Mouse (Mus musculus): Measurements from ENCODE around the gene Rps21. TPM values are rescaled to one million over a fixed set of nuclear protein-coding genes. Genes with fewer than 3 reads are reported as not detected.
A peak's percentile ranks its signal among the peaks of the same experiment; 100 is the strongest.

The Rps21 gene
- total RNA-seq (2014; rRNA removed) = 713 and 1,049 TPM in 2 replicates
- polyA plus RNA-seq (2012; rRNA removed) = 880 and 922 TPM in 2 replicates

DNA sequence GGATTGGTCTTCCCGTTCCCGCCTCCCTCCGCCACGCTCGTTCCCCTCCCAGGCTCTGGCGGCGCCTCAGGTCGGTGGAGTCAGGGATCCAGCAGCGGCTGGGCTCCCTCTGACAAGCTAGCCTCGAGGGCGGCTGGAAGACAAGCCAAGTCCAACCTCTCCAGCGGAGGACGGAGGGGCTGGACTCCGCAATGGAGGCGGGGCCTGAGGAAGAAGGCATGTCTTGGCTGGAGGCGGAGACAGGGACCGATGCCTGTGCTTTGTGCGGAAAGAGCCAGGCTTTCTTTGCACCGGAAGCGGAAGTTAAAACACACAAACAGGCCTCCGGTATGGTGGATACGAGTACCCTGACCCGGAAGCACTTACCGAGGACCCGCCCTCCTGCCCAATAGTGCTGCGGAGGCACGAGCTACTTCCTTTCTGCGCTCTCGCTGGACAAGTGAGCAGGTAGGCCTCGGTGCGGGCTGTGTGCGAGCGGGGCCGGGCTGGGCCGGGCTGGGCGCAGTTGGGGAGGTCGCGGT, at the start of gene Rps21:
TSS of gene Rps21 (plus strand) at position 377 of the 521 bp plus-strand sequence.
- peak; percentile 99 for DNase-seq (ENCODE audit: extremely low read depth, low read depth, low spot score)
- Histone ChIP-seq H3K9ac (ENCODE audit: low read depth, low read length) (peak within 1 kb of the TSS; percentile 85), H3K36me3 (ENCODE audit: control insufficient read depth, insufficient read depth, low read length) (peaks cover 7% of the 10 kb centered on the region; the same call in 1 of the 2 replicates), H3K4me1 (ENCODE audit: control insufficient read depth, insufficient read depth, low read length) (peaks cover 4% of the 10 kb centered on the region), H3K27me3 (ENCODE audit: control insufficient read depth, insufficient read depth, low read length) (no peaks in the 10 kb centered on the region), H3K79me2 (ENCODE audit: control insufficient read depth, insufficient read depth, low read length) (no peaks in the 10 kb centered on the region), H3K4me3 (ENCODE audit: insufficient read depth, low read depth, low read length) (peak within 1 kb of the TSS; percentile 72), H3K27ac (replicated peaks; ENCODE audit: insufficient read depth, low read depth, low read length) (peak within 1 kb of the TSS; percentile 64)
- peak; percentile 94 for TF ChIP-seq POLR2A (IDR thresholded peaks at IDR 0.05; ENCODE audit: extremely low read depth, insufficient read depth, low read length)
- TF ChIP-seq CTCF (IDR thresholded peaks at IDR 0.05; ENCODE audit: low read depth, low read length) = no peak
- WGBS = under 1% methylated on average over 38 of the region's 38 CpGs

DNA sequence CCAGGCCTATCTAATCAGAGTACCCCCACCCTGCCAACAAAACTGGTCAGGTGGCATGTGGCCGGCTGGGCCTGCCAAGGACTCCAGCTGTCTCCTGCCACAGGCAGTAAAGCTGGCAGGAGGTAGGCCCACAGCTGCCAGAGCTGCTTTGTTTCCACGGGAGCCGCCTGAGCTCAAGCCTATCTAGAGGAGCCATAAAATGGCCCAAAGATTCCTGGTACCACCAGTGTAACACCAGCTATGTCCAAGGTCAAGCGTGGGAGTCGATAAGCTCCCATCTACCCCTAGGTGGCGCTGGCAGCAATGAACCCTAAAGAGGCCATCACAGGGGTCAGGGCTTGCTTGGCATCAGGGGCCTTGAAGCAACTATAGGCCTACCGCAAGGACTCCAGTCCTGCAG, 49.3 kb upstream of the Rps21 start:
- no peaks in the 10 kb centered on the region for H3K36me3 ChIP-seq (ENCODE audit: control insufficient read depth, insufficient read depth, low read length)
- no peaks in the 10 kb centered on the region for H3K4me1 ChIP-seq (ENCODE audit: control insufficient read depth, insufficient read depth, low read length)
- H3K4me3 ChIP-seq (ENCODE audit: insufficient read depth, low read depth, low read length) = no peak overlapping the region
- peak; percentile 20 for DNase-seq (ENCODE audit: extremely low read depth, low read depth, low spot score)
- H3K27ac ChIP-seq (replicated peaks; ENCODE audit: insufficient read depth, low read depth, low read length) = no peak overlapping the region
- TF ChIP-seq CTCF (IDR thresholded peaks at IDR 0.05; ENCODE audit: low read depth, low read length) (peak; percentile 78), POLR2A (IDR thresholded peaks at IDR 0.05; ENCODE audit: extremely low read depth, insufficient read depth, low read length) (no peak)
- 68% methylated on average over 7 of the region's 7 CpGs for WGBS
- no peaks in the 10 kb centered on the region for H3K79me2 ChIP-seq (ENCODE audit: control insufficient read depth, insufficient read depth, low read length)
- no peak overlapping the region for H3K9ac ChIP-seq (ENCODE audit: low read depth, low read length)
- no peaks in the 10 kb centered on the region for H3K27me3 ChIP-seq (ENCODE audit: control insufficient read depth, insufficient read depth, low read length)

DNA sequence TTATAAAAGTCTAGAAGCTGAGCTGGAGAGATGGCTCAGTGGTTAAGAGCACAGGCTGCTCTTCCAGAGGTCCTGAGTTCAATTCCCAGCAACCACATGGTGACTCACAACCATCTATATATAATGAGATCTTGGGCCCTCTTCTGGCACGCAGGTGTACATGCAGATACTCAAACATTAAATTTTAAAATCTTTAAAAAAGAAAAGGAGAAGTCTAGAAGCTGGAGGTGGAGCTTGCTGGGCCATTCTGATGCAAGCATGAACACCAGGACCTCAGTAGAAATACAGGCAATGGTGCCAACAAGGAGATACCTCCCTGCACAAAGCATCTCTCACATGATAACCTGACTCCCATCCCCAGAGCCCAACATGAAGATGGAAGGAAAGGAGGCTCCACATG, 48.2 kb upstream of the Rps21 start:
- no peak for TF ChIP-seq POLR2A (IDR thresholded peaks at IDR 0.05; ENCODE audit: extremely low read depth, insufficient read depth, low read length)
- TF ChIP-seq CTCF (IDR thresholded peaks at IDR 0.05; ENCODE audit: low read depth, low read length) = no peak
- no peak overlapping the region for H3K9ac ChIP-seq (ENCODE audit: low read depth, low read length)
- 76% methylated on average over 1 of the region's 1 CpGs for WGBS
- H3K4me1 ChIP-seq (ENCODE audit: control insufficient read depth, insufficient read depth, low read length) = no peaks in the 10 kb centered on the region
- H3K27me3 ChIP-seq (ENCODE audit: control insufficient read depth, insufficient read depth, low read length) = no peaks in the 10 kb centered on the region
- H3K79me2 ChIP-seq (ENCODE audit: control insufficient read depth, insufficient read depth, low read length) = no peaks in the 10 kb centered on the region
- no peak overlapping the region for H3K27ac ChIP-seq (replicated peaks; ENCODE audit: insufficient read depth, low read depth, low read length)
- no peaks in the 10 kb centered on the region for H3K36me3 ChIP-seq (ENCODE audit: control insufficient read depth, insufficient read depth, low read length)
- no peak overlapping the region for H3K4me3 ChIP-seq (ENCODE audit: insufficient read depth, low read depth, low read length)
- no peak for DNase-seq (ENCODE audit: extremely low read depth, low read depth, low spot score)

- 96% methylated on average over 3 of the region's 3 CpGs for WGBS
- H3K27me3 ChIP-seq (ENCODE audit: control insufficient read depth, insufficient read depth, low read length) = no peaks in the 10 kb centered on the region
- H3K4me1 ChIP-seq (ENCODE audit: control insufficient read depth, insufficient read depth, low read length) = no peaks in the 10 kb centered on the region
- no peaks in the 10 kb centered on the region for H3K79me2 ChIP-seq (ENCODE audit: control insufficient read depth, insufficient read depth, low read length)
- TF ChIP-seq POLR2A (IDR thresholded peaks at IDR 0.05; ENCODE audit: extremely low read depth, insufficient read depth, low read length) (no peak), CTCF (IDR thresholded peaks at IDR 0.05; ENCODE audit: low read depth, low read length) (0 out of 2 replicates have a peak, but pooled peaks have one; percentile 1)
- H3K27ac ChIP-seq (replicated peaks; ENCODE audit: insufficient read depth, low read depth, low read length) = no peak overlapping the region
- H3K9ac ChIP-seq (ENCODE audit: low read depth, low read length) = no peak overlapping the region
- no peak for DNase-seq (ENCODE audit: extremely low read depth, low read depth, low spot score)
- no peak overlapping the region for H3K4me3 ChIP-seq (ENCODE audit: insufficient read depth, low read depth, low read length)
- no peaks in the 10 kb centered on the region for H3K36me3 ChIP-seq (ENCODE audit: control insufficient read depth, insufficient read depth, low read length)
Observed at GRCm38 (mm10) chr2:180212255-180212654, 44.9 kb upstream of the Rps21 start.

DNA sequence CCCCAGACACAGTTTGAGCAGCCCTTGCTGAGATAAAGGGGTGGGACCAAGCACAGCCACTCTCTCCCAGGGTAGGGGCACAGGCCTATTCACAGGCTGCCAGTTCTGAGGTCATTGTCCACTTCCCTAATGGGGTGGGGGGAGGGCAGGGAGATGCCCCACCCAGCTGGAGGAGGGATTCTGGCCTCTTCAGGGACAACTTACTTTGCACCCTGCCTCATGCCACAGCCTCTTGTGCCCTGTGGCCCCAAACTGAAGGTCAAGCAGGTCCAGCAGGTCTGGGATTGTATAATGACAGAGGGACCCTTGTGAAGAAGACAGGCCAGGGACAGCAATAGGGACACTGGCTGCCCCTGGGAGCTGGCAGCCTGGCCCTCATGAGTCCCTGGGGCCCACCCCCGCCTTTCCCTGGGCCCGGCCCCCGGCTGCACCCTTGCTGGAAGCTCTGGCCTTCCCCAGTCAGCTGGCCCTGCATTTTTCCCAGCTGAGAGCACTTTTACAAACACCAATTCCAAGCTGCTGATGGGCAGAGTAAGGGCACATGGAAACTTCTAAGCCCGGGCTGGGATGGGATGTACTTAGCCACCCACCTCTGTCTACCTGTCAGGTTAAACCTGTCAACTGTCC, 42.7 kb upstream of the Rps21 start:
- Histone ChIP-seq H3K4me3 (ENCODE audit: insufficient read depth, low read depth, low read length) (no peak overlapping the region), H3K4me1 (ENCODE audit: control insufficient read depth, insufficient read depth, low read length) (peaks cover 11% of the 10 kb centered on the region; the same call in 1 of the 2 replicates), H3K9ac (ENCODE audit: low read depth, low read length) (no peak overlapping the region), H3K27me3 (ENCODE audit: control insufficient read depth, insufficient read depth, low read length) (no peaks in the 10 kb centered on the region), H3K27ac (replicated peaks; ENCODE audit: insufficient read depth, low read depth, low read length) (no peak overlapping the region), H3K79me2 (ENCODE audit: control insufficient read depth, insufficient read depth, low read length) (no peaks in the 10 kb centered on the region), H3K36me3 (ENCODE audit: control insufficient read depth, insufficient read depth, low read length) (no peaks in the 10 kb centered on the region)
- TF ChIP-seq CTCF (IDR thresholded peaks at IDR 0.05; ENCODE audit: low read depth, low read length) = no peak
- no peak for TF ChIP-seq POLR2A (IDR thresholded peaks at IDR 0.05; ENCODE audit: extremely low read depth, insufficient read depth, low read length)
- 76% methylated on average over 4 of the region's 4 CpGs for WGBS
- DNase-seq (ENCODE audit: extremely low read depth, low read depth, low spot score) = no peak

DNA sequence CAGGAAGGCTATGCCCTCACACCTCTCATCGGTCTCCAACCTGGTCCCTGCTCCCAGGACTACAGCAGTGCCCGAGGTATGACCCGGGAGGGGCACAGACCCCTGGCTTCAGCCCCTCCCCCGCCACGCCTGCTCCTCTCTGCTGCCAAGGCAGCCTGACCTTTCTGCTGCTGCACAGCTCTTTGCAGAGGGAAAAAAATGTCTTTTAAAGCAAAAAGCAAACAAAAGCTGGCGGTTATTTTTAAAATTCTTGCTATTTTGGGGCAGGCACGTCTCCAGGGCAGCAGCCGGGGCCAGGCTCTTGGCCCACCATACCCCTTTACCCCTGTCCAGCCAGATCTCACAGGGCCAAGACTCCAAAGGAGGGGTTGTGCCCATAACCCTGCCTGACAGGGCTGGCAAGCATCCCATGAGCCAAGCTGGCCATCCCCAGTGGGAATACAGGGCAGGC, 42.1 kb upstream of the Rps21 start:
- Histone ChIP-seq H3K27ac (replicated peaks; ENCODE audit: insufficient read depth, low read depth, low read length) (no peak overlapping the region), H3K27me3 (ENCODE audit: control insufficient read depth, insufficient read depth, low read length) (no peaks in the 10 kb centered on the region), H3K36me3 (ENCODE audit: control insufficient read depth, insufficient read depth, low read length) (no peaks in the 10 kb centered on the region), H3K4me1 (ENCODE audit: control insufficient read depth, insufficient read depth, low read length) (peaks cover 11% of the 10 kb centered on the region; the same call in 1 of the 2 replicates), H3K79me2 (ENCODE audit: control insufficient read depth, insufficient read depth, low read length) (no peaks in the 10 kb centered on the region), H3K4me3 (ENCODE audit: insufficient read depth, low read depth, low read length) (no peak overlapping the region), H3K9ac (ENCODE audit: low read depth, low read length) (no peak overlapping the region)
- no peak for DNase-seq (ENCODE audit: extremely low read depth, low read depth, low spot score)
- TF ChIP-seq CTCF (IDR thresholded peaks at IDR 0.05; ENCODE audit: low read depth, low read length) (no peak), POLR2A (IDR thresholded peaks at IDR 0.05; ENCODE audit: extremely low read depth, insufficient read depth, low read length) (no peak)
- 49% methylated on average over 8 of the region's 8 CpGs for WGBS
